Mouse (Mus musculus) retina, postnatal 1 day (tissue): ENCODE measurements at regions not wholly inside any gene's neighbourhood (a gene's known extent, or its start where the extent isn't known, plus 50 kb on each side); places are given as distances from the start of the nearest gene placed in this dataset.
"Not testable (repeated sequence)": the region's sequence is repeated elsewhere in the genome, so short reads cannot be mapped to it uniquely, and the experiment has no call there.

Experiments used
- DNase-seq: peaks from one replicate; pipeline ENCODE4 v3.0.0-alpha.2; 2012

GRCm38 (mm10) chr14:114001377-114001776, 687.0 kb downstream of the Tpm3-rs7 start:
- DNase-seq, result no peak

GRCm38 (mm10) chr14:114002420-114002819, 688.0 kb downstream of the Tpm3-rs7 start:
- DNase-seq, result no peak

- no peak for DNase-seq
Observed at GRCm38 (mm10) chr14:114037063-114037462, 722.7 kb downstream of the Tpm3-rs7 start.

- no peak for DNase-seq
Observed at GRCm38 (mm10) chr14:114038611-114039312, 724.4 kb downstream of the Tpm3-rs7 start.

- DNase-seq, result peak; percentile 38
Observed at GRCm38 (mm10) chr14:114053558-114054235, 739.3 kb downstream of the Tpm3-rs7 start.

GRCm38 (mm10) chr14:114061347-114061746, 746.9 kb downstream of the Tpm3-rs7 start:
- no peak for DNase-seq

- DNase-seq, result peak; percentile 2
Observed at GRCm38 (mm10) chr14:114062582-114062981, 748.2 kb downstream of the Tpm3-rs7 start.

GRCm38 (mm10) chr14:114073236-114073635, 758.8 kb downstream of the Tpm3-rs7 start:
- DNase-seq, result no peak

- DNase-seq, result no peak
Observed at GRCm38 (mm10) chr14:114074011-114074410, 759.6 kb downstream of the Tpm3-rs7 start.

- DNase-seq, result no peak
Observed at GRCm38 (mm10) chr14:114106786-114107185, 792.4 kb downstream of the Tpm3-rs7 start.

- DNase-seq, result no peak
Observed at GRCm38 (mm10) chr14:114128491-114128890, 814.1 kb downstream of the Tpm3-rs7 start.

- no peak for DNase-seq
Observed at GRCm38 (mm10) chr14:114166005-114166404, 851.6 kb downstream of the Tpm3-rs7 start.

- no peak for DNase-seq
Observed at GRCm38 (mm10) chr14:114215609-114216008, 876.4 kb upstream of the Gpc5 start.

- peak; percentile 1 for DNase-seq
Observed at GRCm38 (mm10) chr14:114220868-114221267, 871.1 kb upstream of the Gpc5 start.

- no peak for DNase-seq
Observed at GRCm38 (mm10) chr14:114230711-114231110, 861.3 kb upstream of the Gpc5 start.

- no peak for DNase-seq
Observed at GRCm38 (mm10) chr14:114255037-114255436, 837.0 kb upstream of the Gpc5 start.

GRCm38 (mm10) chr14:114261657-114262056, 830.4 kb upstream of the Gpc5 start:
- no peak for DNase-seq

GRCm38 (mm10) chr14:114300611-114301010, 791.4 kb upstream of the Gpc5 start:
- no peak for DNase-seq

GRCm38 (mm10) chr14:114307479-114307878, 784.5 kb upstream of the Gpc5 start:
- DNase-seq, result no peak

GRCm38 (mm10) chr14:114332662-114333061, 759.4 kb upstream of the Gpc5 start:
- no peak for DNase-seq

- no peak for DNase-seq
Observed at GRCm38 (mm10) chr14:114349345-114349744, 742.7 kb upstream of the Gpc5 start.

GRCm38 (mm10) chr14:114349816-114350215, 742.2 kb upstream of the Gpc5 start:
- DNase-seq, result not testable (repeated sequence)

GRCm38 (mm10) chr14:114352307-114352706, 739.7 kb upstream of the Gpc5 start:
- DNase-seq, result no peak

- no peak for DNase-seq
Observed at GRCm38 (mm10) chr14:114374847-114375246, 717.2 kb upstream of the Gpc5 start.
